Mouse (Mus musculus) thymus, adult 2 months (tissue): ENCODE measurements at regions not wholly inside any gene's neighbourhood (a gene's known extent, or its start where the extent isn't known, plus 50 kb on each side); places are given as distances from the start of the nearest gene placed in this dataset.

Experiments used
- DNase-seq: peaks from one replicate; pipeline ENCODE4 v3.0.0; 2021
- H3K27ac ChIP-seq: fragments of 200-500 bp; 2 replicates; pipeline ENCODE4 v1.5.1; 2012; ENCODE audit warnings: low read length, control low read depth; ENCODE audit not compliant: control insufficient read depth, insufficient read depth
- H3K27me3 ChIP-seq: fragments of 200-500 bp; 2 replicates; pipeline ENCODE4 v1.6.1; 2012; ENCODE audit warnings: mild to moderate bottlenecking, low read length, moderate library complexity, mixed read lengths; ENCODE audit not compliant: control insufficient read depth, insufficient read depth
- H3K36me3 ChIP-seq: fragments of 200-500 bp; 2 replicates; pipeline ENCODE4 v1.6.1; 2012; ENCODE audit warnings: mild to moderate bottlenecking, low read length, moderate library complexity; ENCODE audit not compliant: control insufficient read depth, insufficient read depth
- H3K4me1 ChIP-seq: fragments of 200-500 bp; replicated peaks from 2 replicates; pipeline ENCODE4 v1.6.1; 2012; ENCODE audit warnings: low read length; ENCODE audit not compliant: control insufficient read depth, insufficient read depth
- H3K4me3 ChIP-seq: fragments of 200-500 bp; 2 replicates; pipeline ENCODE4 v1.5.1; 2012; ENCODE audit warnings: mild to moderate bottlenecking, low read length, control low read depth, moderate library complexity; ENCODE audit not compliant: control insufficient read depth, insufficient read depth
- CTCF ChIP-seq: fragments of 200-500 bp; IDR thresholded peaks from 2 replicates; pipeline ENCODE4 v1.5.1; 2012; ENCODE audit warnings: mild to moderate bottlenecking, control low read depth, low read length, moderate library complexity, borderline replicate concordance; ENCODE audit not compliant: control insufficient read depth, poor library complexity, insufficient read depth; ENCODE audit errors: extremely low read depth
- POLR2A ChIP-seq: fragments of 200-500 bp; IDR thresholded peaks from 2 replicates; pipeline ENCODE4 v1.6.1; 2012; ENCODE audit warnings: mild to moderate bottlenecking, low read length, control low read depth, moderate library complexity; ENCODE audit not compliant: control insufficient read depth, poor library complexity, insufficient read depth; ENCODE audit errors: extremely low read depth
- WGBS: fragments of 180-500 bp; shearing (Covaris S2); methylation state at CpG from one replicate; pipeline ENCODE4 v1.1.7; 2018; 5-methylcytosine and 5-hydroxymethylcytosine counted together

GRCm38 (mm10) chr10:68967976-68968968, 183.0 kb upstream of the Rhobtb1 start:
- no peak overlapping the region for H3K27ac ChIP-seq
- DNase-seq = no peak
- H3K27me3 ChIP-seq = no peaks in the 10 kb centered on the region
- H3K36me3 ChIP-seq = no peaks in the 10 kb centered on the region
- H3K4me1 ChIP-seq = no peaks in the 10 kb centered on the region
- TF ChIP-seq POLR2A (no peak), CTCF (no peak)
- no peak overlapping the region for H3K4me3 ChIP-seq
- WGBS = 92% methylated on average over 15 of the region's 15 CpGs

GRCm38 (mm10) chr10:68970521-68970920, 180.7 kb upstream of the Rhobtb1 start:
- TF ChIP-seq CTCF (no peak), POLR2A (no peak)
- H3K4me1 ChIP-seq = no peaks in the 10 kb centered on the region
- H3K27ac ChIP-seq = no peak overlapping the region
- no peaks in the 10 kb centered on the region for H3K36me3 ChIP-seq
- no peak for DNase-seq
- 62% methylated on average over 2 of the region's 2 CpGs for WGBS
- H3K4me3 ChIP-seq = no peak overlapping the region
- H3K27me3 ChIP-seq = no peaks in the 10 kb centered on the region

GRCm38 (mm10) chr10:68974771-68975170, 176.5 kb upstream of the Rhobtb1 start:
- Histone ChIP-seq H3K36me3 (no peaks in the 10 kb centered on the region), H3K27ac (no peak overlapping the region), H3K4me3 (no peak overlapping the region), H3K27me3 (no peaks in the 10 kb centered on the region), H3K4me1 (no peaks in the 10 kb centered on the region)
- TF ChIP-seq POLR2A = no peak
- TF ChIP-seq CTCF = no peak
- DNase-seq = no peak
- 93% methylated on average over 7 of the region's 7 CpGs for WGBS

GRCm38 (mm10) chr10:68976443-68977025, 174.7 kb upstream of the Rhobtb1 start:
- no peaks in the 10 kb centered on the region for H3K27me3 ChIP-seq
- 90% methylated on average over 10 of the region's 10 CpGs for WGBS
- no peaks in the 10 kb centered on the region for H3K4me1 ChIP-seq
- TF ChIP-seq POLR2A (no peak), CTCF (no peak)
- H3K36me3 ChIP-seq = no peaks in the 10 kb centered on the region
- no peak overlapping the region for H3K27ac ChIP-seq
- DNase-seq = no peak
- H3K4me3 ChIP-seq = no peak overlapping the region

GRCm38 (mm10) chr10:68978115-68978514, 173.1 kb upstream of the Rhobtb1 start:
- Histone ChIP-seq H3K4me1 (no peaks in the 10 kb centered on the region), H3K27ac (no peak overlapping the region), H3K4me3 (no peak overlapping the region), H3K27me3 (no peaks in the 10 kb centered on the region), H3K36me3 (no peaks in the 10 kb centered on the region)
- TF ChIP-seq CTCF = no peak
- no peak for TF ChIP-seq POLR2A
- 51% methylated on average over 4 of the region's 4 CpGs for WGBS
- DNase-seq = peak; percentile 7

- H3K27ac ChIP-seq = no peak overlapping the region
These were observed 171.3 kb upstream of the Rhobtb1 start for GRCm38 (mm10) chr10:68979949-68980348.

More at GRCm38 (mm10) chr10:68979949-68980348, 171.3 kb upstream of the Rhobtb1 start:
- Histone ChIP-seq H3K4me1 (no peaks in the 10 kb centered on the region), H3K4me3 (no peak overlapping the region), H3K36me3 (no peaks in the 10 kb centered on the region), H3K27me3 (no peaks in the 10 kb centered on the region)
- WGBS = 95% methylated on average over 7 of the region's 7 CpGs
- TF ChIP-seq CTCF (no peak), POLR2A (no peak)
- DNase-seq = no peak
